Mouse (Mus musculus) ovary, postnatal 14 days (tissue): ENCODE results near the gene Olfr887.

Experiments
- DNase-seq: peaks from one replicate; pipeline ENCODE4 v3.0.0; 2022; ENCODE audit warnings: low spot score

Olfr887 gene

GRCm38 (mm10) chr9:38083772-38084171 is at the start of gene Olfr887:
Gene Olfr887 (plus strand): TSS chr9:38084072.
- no peak for DNase-seq

- DNase-seq: no peak
Observed at GRCm38 (mm10) chr9:38046255-38046654, 37.6 kb upstream of the Olfr887 start, which contains the start of gene Olfr884. Gene Olfr884 (plus strand): TSS chr9:38046555.

GRCm38 (mm10) chr9:38061022-38061421 is 22.9 kb upstream of the Olfr887 start, which contains the start of gene Olfr885:
Gene Olfr885 (plus strand): TSS chr9:38061322.
- no peak for DNase-seq

- no peak for DNase-seq
Observed at GRCm38 (mm10) chr9:38107828-38108227, 24.0 kb downstream of the Olfr887 start, which contains the start of gene Olfr888. Gene Olfr888 (plus strand): TSS chr9:38108128.

GRCm38 (mm10) chr9:38114898-38115297 is 31.0 kb downstream of the Olfr887 start, which contains the start of gene Olfr889:
Gene Olfr889 (plus strand): TSS chr9:38115198.
- no peak for DNase-seq
